Mouse (Mus musculus) stomach, postnatal 0 days (tissue): ENCODE data around the gene Pigo. TPM values are rescaled to one million over a fixed set of nuclear protein-coding genes. Genes with fewer than 3 reads are reported as not detected.

Experiments used
- ATAC-seq: fragments of 200-750 bp; cut with Nextera tagmentation; 2 replicates; pipeline ENCODE4 v1.8.0; 2017; ENCODE audit not compliant: low FRiP score, low TSS enrichment
- DNase-seq: peaks from one replicate; pipeline ENCODE4 v3.0.0-alpha.2; 2016; ENCODE audit warnings: low spot score
- H3K27ac ChIP-seq: fragments of 300-500 bp; sonication (generic); replicated peaks from 2 replicates; pipeline ENCODE4 v1.5.1; 2014; ENCODE audit warnings: mild to moderate bottlenecking, control low read depth
- H3K27me3 ChIP-seq: fragments of 300-500 bp; sonication (generic); 2 replicates; pipeline ENCODE4 v1.6.1; 2014; ENCODE audit warnings: low read length; ENCODE audit not compliant: control insufficient read depth, insufficient read depth
- H3K36me3 ChIP-seq: fragments of 300-500 bp; sonication (generic); 2 replicates; pipeline ENCODE4 v1.6.1; 2014; ENCODE audit warnings: low read length, mixed read lengths; ENCODE audit not compliant: control insufficient read depth, insufficient read depth
- H3K4me1 ChIP-seq: fragments of 300-500 bp; sonication (generic); replicated peaks from 2 replicates; pipeline ENCODE4 v1.6.1; 2014; ENCODE audit warnings: antibody characterized with exemption; ENCODE audit not compliant: control insufficient read depth, insufficient read depth
- H3K4me2 ChIP-seq: fragments of 300-500 bp; sonication (generic); replicated peaks from 2 replicates; pipeline ENCODE4 v1.6.1; 2014; ENCODE audit warnings: low read depth, mild to moderate bottlenecking, control low read depth, moderate library complexity
- H3K4me3 ChIP-seq: fragments of 300-500 bp; sonication (generic); 2 replicates; pipeline ENCODE4 v1.5.1; 2014; ENCODE audit warnings: low read depth, low read length, control low read depth
- H3K9ac ChIP-seq: fragments of 300-500 bp; sonication (generic); 2 replicates; pipeline ENCODE4 v1.6.1; 2014; ENCODE audit warnings: mild to moderate bottlenecking, low read length, control low read depth, mixed read lengths
- H3K9me3 ChIP-seq: fragments of 300-500 bp; sonication (generic); 2 replicates; pipeline ENCODE4 v1.6.1; 2016; ENCODE audit warnings: low read length; ENCODE audit not compliant: control insufficient read depth
- CTCF ChIP-seq: IDR thresholded peaks from 2 replicates; pipeline ENCODE4 v1.5.1; 2016; ENCODE audit warnings: antibody characterized with exemption, low read depth, mild to moderate bottlenecking, moderate library complexity
- EP300 ChIP-seq: optimal IDR thresholded peaks from 2 replicates; pipeline ENCODE3; 2016; ENCODE audit warnings: antibody characterized with exemption
- WGBS: fragments of 180-500 bp; shearing (Covaris S2); extraction: QIAGEN DNeasy Blood & Tissue Kit; methylation state at CpG from one replicate; pipeline ENCODE4 v1.1.7; 2014; 5-methylcytosine and 5-hydroxymethylcytosine counted together
- polyA plus RNA-seq: library from polyadenylated mRNA; unstranded; fragments of >200 nt; fragmentation: Nextera tagmentation; extraction: Ambion mirVana; gene quantifications from 2 replicates; pipeline ENCODE4 v1.2.1, GENCODE M21; 2015

The Pigo gene
- polyA plus RNA-seq: 10.3 and 11.0 TPM in 2 replicates

- peak; percentile 97 for DNase-seq
- Histone ChIP-seq H3K4me3 (peak within 1 kb of the TSS; percentile 59), H3K9me3 (no peaks in the 10 kb centered on the region), H3K9ac (peak within 1 kb of the TSS; percentile 61), H3K4me2 (peak within 1 kb of the TSS; percentile 72), H3K27me3 (no peaks in the 10 kb centered on the region), H3K36me3 (peaks cover 17% of the 10 kb centered on the region; the same call in 1 of the 2 replicates), H3K27ac (peak within 1 kb of the TSS; percentile 93), H3K4me1 (peaks cover 6% of the 10 kb centered on the region; the same call in 1 of the 2 replicates)
- TF ChIP-seq EP300 (no peak), CTCF (peak; percentile 84)
- 6% methylated on average over 42 of the region's 42 CpGs for WGBS
- peak; percentile 93 for ATAC-seq
These were observed at the start of gene Pigo for GRCm38 (mm10) chr4:43025084-43025960. Gene Pigo, minus strand, starts transcription at chr4:43025819.

GRCm38 (mm10) chr4:43074923-43075322, 49.3 kb upstream of the Pigo start:
- no peak for DNase-seq

GRCm38 (mm10) chr4:43065471-43065870, 39.9 kb upstream of the Pigo start:
- H3K36me3 ChIP-seq: no peaks in the 10 kb centered on the region
- H3K4me2 ChIP-seq: no peak overlapping the region
- no peak overlapping the region for H3K27ac ChIP-seq
- H3K27me3 ChIP-seq: no peaks in the 10 kb centered on the region
- no peak for ATAC-seq
- no peaks in the 10 kb centered on the region for H3K4me1 ChIP-seq
- TF ChIP-seq EP300 (no peak), CTCF (no peak)
- no peaks in the 10 kb centered on the region for H3K9me3 ChIP-seq
- no peak for DNase-seq
- H3K9ac ChIP-seq: no peak overlapping the region
- WGBS: 97% methylated on average over 4 of the region's 4 CpGs
- H3K4me3 ChIP-seq: no peak overlapping the region

More at GRCm38 (mm10) chr4:43074923-43075322, 49.3 kb upstream of the Pigo start:
- Histone ChIP-seq H3K27me3 (no peaks in the 10 kb centered on the region), H3K4me2 (no peak overlapping the region), H3K4me3 (no peak overlapping the region), H3K36me3 (no peaks in the 10 kb centered on the region), H3K9me3 (no peaks in the 10 kb centered on the region), H3K4me1 (no peaks in the 10 kb centered on the region), H3K9ac (no peak overlapping the region), H3K27ac (no peak overlapping the region)
- TF ChIP-seq CTCF: no peak
- no peak for TF ChIP-seq EP300
- ATAC-seq: no peak

DNA sequence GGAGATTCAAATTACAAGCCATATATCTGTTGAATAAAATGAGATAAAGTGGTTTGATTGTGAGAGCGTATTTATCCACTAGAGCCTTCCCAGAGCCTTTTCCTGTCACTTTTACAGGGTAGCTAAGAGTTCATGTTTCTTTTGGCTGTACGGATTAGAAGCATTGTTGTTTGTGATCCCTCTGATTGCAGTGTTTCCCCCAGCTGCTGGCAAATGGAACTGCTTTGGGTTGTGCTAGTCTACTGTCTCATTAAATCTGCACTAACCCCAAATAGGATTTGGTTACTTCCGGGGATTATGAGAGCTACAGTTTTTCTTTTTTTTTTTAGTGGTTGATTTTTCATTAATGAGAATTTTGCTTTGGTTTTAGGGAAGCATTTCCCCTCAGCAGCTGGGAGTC, 34.7 kb upstream of the Pigo start:
- TF ChIP-seq CTCF (peak; percentile 20; the same call in 1 of the 2 replicates), EP300 (no peak)
- H3K4me1 ChIP-seq: no peaks in the 10 kb centered on the region
- no peak overlapping the region for H3K27ac ChIP-seq
- no peak overlapping the region for H3K4me3 ChIP-seq
- H3K4me2 ChIP-seq: peak overlapping the region; percentile 78; the same call in 1 of the 2 replicates
- DNase-seq (no peak), ATAC-seq (no peak)
- H3K9ac ChIP-seq: no peak overlapping the region
- WGBS: 36% methylated on average over 3 of the region's 3 CpGs
- H3K36me3 ChIP-seq: no peaks in the 10 kb centered on the region
- H3K27me3 ChIP-seq: no peaks in the 10 kb centered on the region
- H3K9me3 ChIP-seq: no peaks in the 10 kb centered on the region

GRCm38 (mm10) chr4:43059697-43060096, 34.1 kb upstream of the Pigo start:
- peak overlapping the region; percentile 78 for H3K4me2 ChIP-seq
- DNase-seq (no peak), ATAC-seq (no peak)
- 27% methylated on average over 3 of the region's 3 CpGs for WGBS
- H3K4me3 ChIP-seq: peak overlapping the region; percentile 78
- no peaks in the 10 kb centered on the region for H3K9me3 ChIP-seq
- no peak for TF ChIP-seq CTCF
- no peak for TF ChIP-seq EP300
- H3K27ac ChIP-seq: no peak overlapping the region
- peak overlapping the region; percentile 74 for H3K9ac ChIP-seq
- no peaks in the 10 kb centered on the region for H3K36me3 ChIP-seq
- H3K4me1 ChIP-seq: no peaks in the 10 kb centered on the region
- no peaks in the 10 kb centered on the region for H3K27me3 ChIP-seq
